ENCODE assay signal across 8 mouse cellular contexts in genomic region chr10:63381498-63382280, GRCm38 (mm10). TPM values are rescaled to one million over a fixed set of nuclear protein-coding genes. Genes with fewer than 3 reads are reported as not detected.
DNase-seq lines count a peak whose midpoint lies in the region; ATAC-seq and TF ChIP-seq lines count a peak whose summit lies in the region.

Gene Sirt1 (minus strand): TSS chr10:63381704.

- no peak for TF ChIP-seq CTCF in heart, adult 2 months (IDR thresholded peaks at IDR 0.05)
- no peak for TF ChIP-seq CTCF in cortical plate, adult 2 months (IDR thresholded peaks at IDR 0.05; ENCODE audit: extremely low read depth, insufficient read depth, low read length)

- intact Hi-C loops in heart, adult 2 months (cut with DNase I): loop anchor here (2.0 to 10.0 kb wide), 3 partner anchors 47 to 357 kb away; partner anchors contain the start of genes Herc4, Hnrnph3 and Pbld2
- intact Hi-C loops in heart, postnatal 36 days (cut with DNase I): loop anchor here (2.0 to 5.0 kb wide), 3 partner anchors 43 to 139 kb away; partner anchors contain the start of gene Herc4

- DNase-seq in heart, adult 2 months: peak; percentile 6 to 28
- no peak for DNase-seq in heart, adult 8-10 months (ENCODE audit: low spot score)
- peak; percentile 35 for DNase-seq in ES-CJ7 (ENCODE audit: low read depth, low spot score)
- peak; percentile 4 to 6 for DNase-seq in heart, postnatal 36 days
- DNase-seq in limb, embryonic 14.5 days (ENCODE audit: low spot score): no peak
- DNase-seq in gastrocnemius, postnatal 4 days (ENCODE audit: low spot score in 2 of 2): no peak

- H3K27ac ChIP-seq in heart, adult 2 months: peak within 1 kb of the TSS; percentile 72
- H3K27ac ChIP-seq in cortical plate, adult 2 months (ENCODE audit: insufficient read depth, low read length): no peak within 1 kb of the TSS
- no peak within 1 kb of the TSS for H3K27ac ChIP-seq in limb, embryonic 14.5 days (replicated peaks; ENCODE audit: low read depth, low read length)

- H3ac ChIP-seq in myocyte (ENCODE audit: control insufficient read depth, insufficient read length): no peak within 1 kb of the TSS

- H3K4me1 ChIP-seq in heart, adult 2 months (ENCODE audit: control insufficient read depth, insufficient read depth, low read length): peaks cover 4% of the 10 kb centered on the region; the same call in 1 of the 2 replicates
- H3K4me1 ChIP-seq in cortical plate, adult 2 months (ENCODE audit: control insufficient read depth, insufficient read depth, low read length): no peaks in the 10 kb centered on the region
- H3K4me1 ChIP-seq in limb, embryonic 14.5 days (ENCODE audit: control insufficient read depth, insufficient read depth, low read length): no peaks in the 10 kb centered on the region

- no peak for TF ChIP-seq EP300 in heart, adult 2 months (IDR thresholded peaks at IDR 0.05; ENCODE audit: insufficient read depth, low read depth, low read length)

- no peaks in the 10 kb centered on the region for H3K9me3 ChIP-seq in limb, embryonic 14.5 days (ENCODE audit: control insufficient read depth, low read length)

- WGBS in heart, adult 2 months: 9% methylated on average over 24 of the region's 24 CpGs
- WGBS in limb, embryonic 14.5 days: 4% methylated on average over 24 of the region's 24 CpGs

- TF ChIP-seq POLR2A in heart, adult 2 months (IDR thresholded peaks at IDR 0.05; ENCODE audit: insufficient read depth, low read depth, low read length): no peak
- no peak for TF ChIP-seq POLR2A in cortical plate, adult 2 months (IDR thresholded peaks at IDR 0.05; ENCODE audit: extremely low read depth, insufficient read depth, low read length)
- no peak for TF ChIP-seq POLR2A in limb, embryonic 14.5 days (IDR thresholded peaks at IDR 0.05; ENCODE audit: borderline replicate concordance, extremely low read depth, insufficient read depth, insufficient read length)
- no peak for TF ChIP-seq POLR2A in myocyte (IDR thresholded peaks at IDR 0.05; ENCODE audit: insufficient read length, low read depth)

- H3K36me3 ChIP-seq in heart, adult 2 months (ENCODE audit: control insufficient read depth, insufficient read depth, low read length): no peaks in the 10 kb centered on the region
- H3K36me3 ChIP-seq in limb, embryonic 14.5 days (ENCODE audit: control insufficient read depth, insufficient read depth, low read length): no peaks in the 10 kb centered on the region
- no peaks in the 10 kb centered on the region for H3K36me3 ChIP-seq in myocyte (ENCODE audit: control insufficient read depth, insufficient read depth)

- no peaks in the 10 kb centered on the region for H3K79me2 ChIP-seq in heart, adult 2 months (replicated peaks; ENCODE audit: control insufficient read depth, insufficient read depth, low read length)
- no peaks in the 10 kb centered on the region for H3K79me2 ChIP-seq in myocyte (ENCODE audit: control insufficient read depth, insufficient read depth)

- peak within 1 kb of the TSS; percentile 62 for H3K9ac ChIP-seq in heart, adult 2 months (ENCODE audit: low read depth, low read length)
- peak within 1 kb of the TSS; percentile 65 for H3K9ac ChIP-seq in limb, embryonic 14.5 days (ENCODE audit: low read depth, low read length, severe bottlenecking)

- ATAC-seq in limb, embryonic 14.5 days (ENCODE audit: low FRiP score, low read depth): no peak

- H3K27me3 ChIP-seq in heart, adult 2 months (ENCODE audit: control insufficient read depth, insufficient read depth, low read length): no peaks in the 10 kb centered on the region
- H3K27me3 ChIP-seq in limb, embryonic 14.5 days (ENCODE audit: control insufficient read depth, insufficient read depth, low read length): no peaks in the 10 kb centered on the region
- no peaks in the 10 kb centered on the region for H3K27me3 ChIP-seq in myocyte (ENCODE audit: control insufficient read depth, insufficient read depth, insufficient read length)

- peak within 1 kb of the TSS; percentile 89 for H3K4me2 ChIP-seq in limb, embryonic 14.5 days (replicated peaks; ENCODE audit: low read depth, low read length, severe bottlenecking)
- H3K4me2 ChIP-seq in myocyte (ENCODE audit: low read depth): peak within 1 kb of the TSS; percentile 94

- peak within 1 kb of the TSS; percentile 68 for H3K4me3 ChIP-seq in heart, adult 2 months
- H3K4me3 ChIP-seq in cortical plate, adult 2 months (ENCODE audit: insufficient read depth, low read length): peak within 1 kb of the TSS; percentile 52
- H3K4me3 ChIP-seq in limb, embryonic 14.5 days (replicated peaks; ENCODE audit: low read length): peak within 1 kb of the TSS; percentile 60
- peak within 1 kb of the TSS; percentile 35 for H3K4me3 ChIP-seq in myocyte

TF ChIP-seq in myocyte, 11 proteins besides CTCF, POLR2A, EP300 and RAD21:
- TF ChIP-seq SRF (IDR thresholded peaks at IDR 0.05; ENCODE audit: control insufficient read depth, insufficient read length, low read depth) (no peak), USF1 (IDR thresholded peaks at IDR 0.05; ENCODE audit: low read depth) (no peak), CEBPB (IDR thresholded peaks at IDR 0.05; ENCODE audit: insufficient read depth, poor library complexity, severe bottlenecking) (no peak), REST (IDR thresholded peaks at IDR 0.05; ENCODE audit: insufficient read depth, insufficient read length) (no peak), E2F4 (IDR thresholded peaks at IDR 0.05; ENCODE audit: insufficient read depth) (no peak), MAX (IDR thresholded peaks at IDR 0.05; ENCODE audit: low read depth) (no peak), TCF3 (IDR thresholded peaks at IDR 0.05; ENCODE audit: insufficient read length, low read depth) (no peak), TCF12 (IDR thresholded peaks at IDR 0.05; ENCODE audit: insufficient read depth, poor library complexity, severe bottlenecking) (no peak), MYOG (IDR thresholded peaks at IDR 0.05; ENCODE audit: control insufficient read depth in 1 of 3, insufficient read depth in 1 of 3, insufficient read length in 2 of 3, low read depth in 2 of 3) (no peak), MYOD1 (IDR thresholded peaks at IDR 0.05; ENCODE audit: control insufficient read depth in 1 of 3, insufficient read length in 2 of 3, low read depth in 2 of 3) (no peak), POLR2AphosphoS2 (IDR thresholded peaks at IDR 0.05; ENCODE audit: insufficient read length, low read depth) (no peak)

RNA-seq across cellular contexts. Expression of gene Sirt1, which starts in this region (rescaled TPM):
- 10 to 100 TPM; 10.4 to 11.5 TPM for total RNA-seq in heart, adult 2 months (2021)
- polyA plus RNA-seq in heart, adult 2 months (2012; rRNA removed): 2.5 and 5.8 TPM in 2 replicates
- total RNA-seq in heart, adult 8-10 months (2022): 10 to 100 TPM in 2 of 4 experiments, 1 to 10 TPM in 2; 9.3 to 12.3 (median 10.7) TPM
- polyA plus RNA-seq in cortical plate, adult 2 months (2012; rRNA removed): 10.5 and 10.8 TPM in 2 replicates
- 10 to 100 TPM; 11.8 to 12.7 TPM for total RNA-seq in heart, postnatal 36 days (2021)
- 17.0 and 19.4 TPM in 2 replicates for polyA plus RNA-seq in limb, embryonic 14.5 days (2012; rRNA removed)
- polyA plus RNA-seq in limb, embryonic 14.5 days (2014; fragmentation: Nextera tagmentation; extraction: Ambion mirVana): 9.6 and 11.3 TPM in 2 replicates
- polyA plus RNA-seq in myocyte (2012; fragmentation: generic; extraction: Trizol): 2.4 TPM
- 10 to 100 TPM in 1 of 2 experiments, 1 to 10 TPM in 1; 9.3 to 14.1 TPM for total RNA-seq in gastrocnemius, postnatal 4 days (2021)

Comparison
In these comparisons a context has a peak if more than half of its experiments do, and no peak if none do; other contexts are left out.
1. DNase-seq: peak in heart, adult 2 months (2 of 2), ES-CJ7 (single experiment) and heart, postnatal 36 days (2 of 2); none in heart, adult 8-10 months (single experiment), limb, embryonic 14.5 days (single experiment) and gastrocnemius, postnatal 4 days (0 of 2).
2. Peak in every context shown above with its lines, with median percentiles within 50 percentile points of each other: H3K4me3 ChIP-seq.